ENCODE assay signal across 8 mouse cellular contexts in genomic region chr2:38643625-38644427, GRCm38 (mm10). TPM values are rescaled to one million over a fixed set of nuclear protein-coding genes. Genes with fewer than 3 reads are reported as not detected.
A peak's percentile ranks its signal among the peaks of the same experiment; 100 is the strongest.
DNase-seq lines count a peak whose midpoint lies in the region; ATAC-seq lines count a peak whose summit lies in the region.

Gene Psmb7, minus strand, starts transcription at chr2:38644087.

- 0 out of 2 replicates have a peak within 1 kb of the TSS, but pooled peaks have one; percentile 62 for H3K27ac ChIP-seq in hindbrain, embryonic 11.5 days (ENCODE audit: low read depth, low read length)

- no peaks in the 10 kb centered on the region for H3K36me3 ChIP-seq in hindbrain, embryonic 11.5 days (ENCODE audit: control insufficient read depth, insufficient read depth, low read length)

- H3K4me1 ChIP-seq in hindbrain, embryonic 11.5 days (replicated peaks; ENCODE audit: control insufficient read depth, insufficient read depth, low read length) = no peaks in the 10 kb centered on the region

- no peaks in the 10 kb centered on the region for H3K27me3 ChIP-seq in hindbrain, embryonic 11.5 days (ENCODE audit: control insufficient read depth, insufficient read depth, low read length)

- H3K9me3 ChIP-seq in hindbrain, embryonic 11.5 days (ENCODE audit: control insufficient read depth, low read length) = no peaks in the 10 kb centered on the region

- H3K9ac ChIP-seq in hindbrain, embryonic 11.5 days (ENCODE audit: low read depth, low read length) = peak within 1 kb of the TSS; percentile 88

- H3K4me3 ChIP-seq in hindbrain, embryonic 11.5 days (ENCODE audit: low read depth, low read length) = peak within 1 kb of the TSS; percentile 95

- ATAC-seq in hindbrain, embryonic 11.5 days (ENCODE audit: low FRiP score) = peak; percentile 81

- 2% methylated on average over 52 of the region's 52 CpGs for WGBS in hindbrain, embryonic 11.5 days

- H3K4me2 ChIP-seq in hindbrain, embryonic 11.5 days (replicated peaks; ENCODE audit: low read depth, low read length) = peak within 1 kb of the TSS; percentile 77

- peak; percentile 92 for DNase-seq in Muller cell, postnatal 12 days (ENCODE audit: inconsistent ontology term)
- DNase-seq in cerebellum, adult 9-11 months = peak; percentile 88
- DNase-seq in frontal cortex, adult 2 months (ENCODE audit: extremely low spot score in 1 of 2, low spot score in 1 of 2) = peak; percentile 76 to 91
- peak; percentile 94 for DNase-seq in hindbrain, embryonic 11.5 days (ENCODE audit: low spot score)
- DNase-seq in layer of hippocampus, postnatal 10 days (ENCODE audit: low spot score in 2 of 2) = peak; percentile 84 to 87
- DNase-seq in lung, postnatal 10 days = peak; percentile 95
- DNase-seq in ovary, postnatal 36 days (ENCODE audit: low spot score) = peak; percentile 85
- peak; percentile 87 for DNase-seq in thymus, postnatal 25 days

RNA-seq across cellular contexts. Expression of gene Psmb7, which starts in this region (rescaled TPM):
- polyA plus RNA-seq in frontal cortex, adult 2 months (2012; rRNA removed) = 227 and 234 TPM in 2 replicates
- 355 and 367 TPM in 2 replicates for polyA plus RNA-seq in hindbrain, embryonic 11.5 days (2014; fragmentation: Nextera tagmentation; extraction: Ambion mirVana)
- 100 to 1,000 TPM; 250 to 255 TPM for total RNA-seq in layer of hippocampus, postnatal 10 days (2021)

Comparison
In these comparisons a context has a peak if more than half of its experiments do, and no peak if none do; other contexts are left out.
1. Peak in every context shown above with its lines: DNase-seq, ATAC-seq, H3K4me3 ChIP-seq and H3K27ac ChIP-seq.